Mouse (Mus musculus) intestine, embryonic 14.5 days (tissue): Measurements from ENCODE around the gene Scn8a. TPM values are rescaled to one million over a fixed set of nuclear protein-coding genes. Genes with fewer than 3 reads are reported as not detected.

Experiments used
- ATAC-seq: fragments of 200-750 bp; cut with Nextera tagmentation; replicated peaks from 2 replicates; pipeline ENCODE4 v1.8.0; 2017; ENCODE audit warnings: low read depth, moderate number of reproducible peaks, moderate TSS enrichment, moderate library complexity; ENCODE audit not compliant: low FRiP score, low TSS enrichment
- DNase-seq: peaks from one replicate; pipeline ENCODE4 v3.0.0-alpha.2; 2018; ENCODE audit warnings: low spot score
- H3K27ac ChIP-seq: fragments of 300-500 bp; sonication (generic); 2 replicates; pipeline ENCODE4 v1.5.1; 2014; ENCODE audit warnings: low read depth, mild to moderate bottlenecking, control low read depth
- H3K27me3 ChIP-seq: fragments of 300-500 bp; sonication (generic); replicated peaks from 2 replicates; pipeline ENCODE4 v1.6.1; 2014; ENCODE audit warnings: low read length, control low read depth; ENCODE audit not compliant: control insufficient read depth, insufficient read depth
- H3K36me3 ChIP-seq: fragments of 300-500 bp; sonication (generic); 2 replicates; pipeline ENCODE4 v1.6.1; 2014; ENCODE audit warnings: low read length, control low read depth; ENCODE audit not compliant: control insufficient read depth, insufficient read depth
- H3K4me1 ChIP-seq: fragments of 300-500 bp; sonication (generic); replicated peaks from 2 replicates; pipeline ENCODE4 v1.6.1; 2014; ENCODE audit warnings: low read length, control low read depth, mixed read lengths; ENCODE audit not compliant: control insufficient read depth, insufficient read depth
- H3K4me2 ChIP-seq: fragments of 300-500 bp; sonication (generic); 2 replicates; pipeline ENCODE4 v1.6.1; 2014; ENCODE audit warnings: low read length
- H3K4me3 ChIP-seq: fragments of 300-500 bp; sonication (generic); 2 replicates; pipeline ENCODE4 v1.5.1; 2014; ENCODE audit warnings: low read depth, low read length, control low read depth, mixed read lengths
- H3K9ac ChIP-seq: fragments of 300-500 bp; sonication (generic); 2 replicates; pipeline ENCODE4 v1.6.1; 2014; ENCODE audit warnings: mild to moderate bottlenecking, low read length
- H3K9me3 ChIP-seq: fragments of 300-500 bp; sonication (generic); 2 replicates; pipeline ENCODE4 v1.6.1; 2016; ENCODE audit warnings: low read length, control low read depth; ENCODE audit not compliant: control insufficient read depth
- WGBS: fragments of 180-500 bp; shearing (Covaris S2); extraction: QIAGEN DNeasy Blood & Tissue Kit; methylation state at CpG from one replicate; pipeline ENCODE4 v1.1.7; 2014; 5-methylcytosine and 5-hydroxymethylcytosine counted together
- polyA plus RNA-seq: library from polyadenylated mRNA; unstranded; fragments of >200 nt; fragmentation: Nextera tagmentation; extraction: Ambion mirVana; gene quantifications from 2 replicates; pipeline ENCODE4 v1.2.1, GENCODE M21; 2014

The Scn8a gene
- polyA plus RNA-seq, 1 experiment from 2014 or later: 4.0 TPM

GRCm38 (mm10) chr15:101075150-101075549 lies 205.5 kb downstream of the Scn8a start:
- DNase-seq (no peak), ATAC-seq (no peak)
- no peak overlapping the region for H3K9ac ChIP-seq
- no peaks in the 10 kb centered on the region for H3K27me3 ChIP-seq
- no peaks in the 10 kb centered on the region for H3K36me3 ChIP-seq
- peaks cover 55% of the 10 kb centered on the region for H3K4me1 ChIP-seq
- H3K4me2 ChIP-seq: no peak overlapping the region
- H3K27ac ChIP-seq: no peak overlapping the region
- no peaks in the 10 kb centered on the region for H3K9me3 ChIP-seq
- H3K4me3 ChIP-seq: no peak overlapping the region
- 79% methylated on average over 4 of the region's 4 CpGs for WGBS

- Histone ChIP-seq H3K27ac (no peak overlapping the region), H3K4me1 (peaks cover 50% of the 10 kb centered on the region), H3K9ac (no peak overlapping the region), H3K27me3 (no peaks in the 10 kb centered on the region), H3K4me2 (peak overlapping the region; percentile 14; the same call in 1 of the 2 replicates), H3K4me3 (no peak overlapping the region), H3K9me3 (no peaks in the 10 kb centered on the region), H3K36me3 (no peaks in the 10 kb centered on the region)
- ATAC-seq (no peak), DNase-seq (no peak)
- WGBS: 44% methylated on average over 5 of the region's 5 CpGs
Measured at GRCm38 (mm10) chr15:101075656-101076055, 206.0 kb downstream of the Scn8a start.

GRCm38 (mm10) chr15:101076071-101077000 lies 206.7 kb downstream of the Scn8a start:
- Histone ChIP-seq H3K27ac (peak overlapping the region; percentile 88; the same call in 1 of the 2 replicates), H3K36me3 (no peaks in the 10 kb centered on the region), H3K4me2 (peak overlapping the region; percentile 70), H3K27me3 (no peaks in the 10 kb centered on the region), H3K9me3 (no peaks in the 10 kb centered on the region), H3K4me1 (peaks cover 46% of the 10 kb centered on the region), H3K9ac (peak overlapping the region; percentile 93), H3K4me3 (peak overlapping the region; percentile 80)
- 14% methylated on average over 26 of the region's 26 CpGs for WGBS
- ATAC-seq: no peak
- DNase-seq: no peak

GRCm38 (mm10) chr15:101077001-101077812 lies 207.5 kb downstream of the Scn8a start:
- peaks cover 50% of the 10 kb centered on the region for H3K4me1 ChIP-seq
- DNase-seq: peak; percentile 80
- H3K9ac ChIP-seq: peak overlapping the region; percentile 93

GRCm38 (mm10) chr15:101077813-101078730 lies 208.4 kb downstream of the Scn8a start, which contains the start of gene Fignl2:
TSS of gene Fignl2 (minus strand) at chr15:101078567.
- Histone ChIP-seq H3K27ac (peak within 1 kb of the TSS; percentile 88), H3K9me3 (no peaks in the 10 kb centered on the region), H3K9ac (peak within 1 kb of the TSS; percentile 93), H3K36me3 (no peaks in the 10 kb centered on the region), H3K4me1 (peaks cover 46% of the 10 kb centered on the region), H3K4me2 (peak within 1 kb of the TSS; percentile 70), H3K27me3 (no peaks in the 10 kb centered on the region), H3K4me3 (peak within 1 kb of the TSS; percentile 80)
- WGBS: 1% methylated on average over 66 of the region's 96 CpGs
- ATAC-seq: peak; percentile 41
- peak; percentile 70 for DNase-seq

More at GRCm38 (mm10) chr15:101077001-101077812, 207.5 kb downstream of the Scn8a start:
- Histone ChIP-seq H3K9me3 (no peaks in the 10 kb centered on the region), H3K27ac (peak overlapping the region; percentile 88), H3K36me3 (no peaks in the 10 kb centered on the region), H3K27me3 (no peaks in the 10 kb centered on the region), H3K4me2 (peak overlapping the region; percentile 70), H3K4me3 (peak overlapping the region; percentile 80)
- peak; percentile 24 for ATAC-seq
- 3% methylated on average over 34 of the region's 34 CpGs for WGBS

GRCm38 (mm10) chr15:101078731-101079156 lies 209.1 kb downstream of the Scn8a start:
- peaks cover 44% of the 10 kb centered on the region for H3K4me1 ChIP-seq
- H3K27me3 ChIP-seq: no peaks in the 10 kb centered on the region
- H3K4me2 ChIP-seq: peak overlapping the region; percentile 70
- no peaks in the 10 kb centered on the region for H3K36me3 ChIP-seq
- under 1% methylated on average over 27 of the region's 30 CpGs for WGBS
- ATAC-seq (peak; percentile 82), DNase-seq (peak; percentile 91)
- H3K9ac ChIP-seq: peak overlapping the region; percentile 93
- peak overlapping the region; percentile 80 for H3K4me3 ChIP-seq
- peak overlapping the region; percentile 88 for H3K27ac ChIP-seq
- no peaks in the 10 kb centered on the region for H3K9me3 ChIP-seq

- DNase-seq (no peak), ATAC-seq (no peak)
- H3K9me3 ChIP-seq: no peaks in the 10 kb centered on the region
- no peak overlapping the region for H3K27ac ChIP-seq
- no peak overlapping the region for H3K4me2 ChIP-seq
- 87% methylated on average over 9 of the region's 9 CpGs for WGBS
- H3K36me3 ChIP-seq: no peaks in the 10 kb centered on the region
- no peaks in the 10 kb centered on the region for H3K27me3 ChIP-seq
- H3K4me3 ChIP-seq: no peak overlapping the region
- peaks cover 43% of the 10 kb centered on the region for H3K4me1 ChIP-seq
- H3K9ac ChIP-seq: no peak overlapping the region
Measured at GRCm38 (mm10) chr15:101080031-101080520, 210.4 kb downstream of the Scn8a start.
